Mouse (Mus musculus): Measurements from ENCODE around the gene Slc25a12. TPM values are rescaled to one million over a fixed set of nuclear protein-coding genes. Genes with fewer than 3 reads are reported as not detected.

Slc25a12 gene
- polyA plus RNA-seq, 1 experiment from 2014 or later: 36.0 TPM

DNA sequence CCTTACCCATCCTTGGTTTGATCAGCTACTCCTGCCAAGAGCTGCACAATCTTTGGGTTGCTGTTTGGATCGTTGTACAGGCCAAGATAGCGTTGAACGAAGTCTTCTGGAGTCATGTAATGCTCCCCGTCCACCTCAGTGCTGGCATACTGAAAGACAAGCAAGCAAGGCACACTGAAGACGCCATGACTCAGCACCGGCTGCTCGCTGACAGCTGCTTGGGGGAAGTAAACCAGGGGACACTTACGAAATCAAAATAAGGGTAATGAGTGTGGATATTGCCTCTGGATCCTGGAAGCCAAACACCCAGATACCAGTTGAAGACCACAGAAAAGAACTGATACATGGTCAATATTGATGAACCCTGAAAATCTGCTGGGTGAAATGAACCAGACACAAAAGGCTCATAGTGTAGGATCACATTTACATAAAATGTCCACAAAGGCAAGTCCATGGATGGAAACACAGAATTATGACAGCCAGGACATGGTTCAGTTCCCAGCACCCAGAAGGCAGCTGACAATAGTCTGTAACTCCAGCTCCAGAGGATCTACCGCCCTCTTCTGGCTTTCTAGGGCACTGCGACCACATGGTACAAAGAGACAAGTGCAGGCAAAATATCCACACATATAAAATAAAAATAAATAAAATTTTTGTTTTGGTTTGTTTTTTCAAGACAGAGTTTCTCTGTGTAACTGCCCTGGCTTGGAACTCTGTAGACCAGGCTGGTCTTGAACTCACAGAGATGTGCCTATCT is 23.5 kb downstream of the Slc25a12 start:
- Histone ChIP-seq H3K4me1 (no peaks in the 10 kb centered on the region), H3K27me3 (ENCODE audit: poor library complexity, severe bottlenecking) (no peaks in the 10 kb centered on the region), H3K36me3 (replicated peaks) (peaks cover 23% of the 10 kb centered on the region), H3K4me3 (no peak overlapping the region), H3K27ac (no peak overlapping the region), H3K9me3 (peaks cover 9% of the 10 kb centered on the region; the same call in 1 of the 2 replicates)
- DNase-seq (ENCODE audit: extremely low spot score, low spot score): no peak
- 91% methylated on average over 10 of the region's 10 CpGs for WGBS

DNA sequence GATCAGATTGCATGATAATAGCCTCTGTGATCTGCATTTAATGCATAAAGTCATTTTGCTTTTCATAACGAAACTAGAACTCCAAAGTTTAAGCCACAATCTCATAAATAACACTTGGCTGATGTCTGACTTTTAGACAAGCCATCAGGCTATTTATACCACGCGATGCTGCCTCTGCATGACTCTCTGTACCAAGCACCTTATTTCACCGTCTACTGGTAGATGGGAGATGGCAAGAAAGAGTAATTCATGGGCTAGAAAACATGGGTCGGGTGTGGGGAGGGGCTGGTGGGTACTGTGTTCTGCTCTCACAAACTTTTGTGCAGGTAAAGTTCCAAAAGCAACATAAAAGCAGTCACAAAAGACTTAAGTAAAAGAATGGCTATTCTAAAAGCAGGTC is 27.4 kb downstream of the Slc25a12 start:
- Histone ChIP-seq H3K4me1 (no peaks in the 10 kb centered on the region), H3K27ac (no peak overlapping the region), H3K4me3 (no peak overlapping the region), H3K36me3 (replicated peaks) (peaks cover 25% of the 10 kb centered on the region), H3K27me3 (ENCODE audit: poor library complexity, severe bottlenecking) (no peaks in the 10 kb centered on the region), H3K9me3 (peaks cover 9% of the 10 kb centered on the region; the same call in 1 of the 2 replicates)
- 94% methylated on average over 5 of the region's 5 CpGs for WGBS
- DNase-seq (ENCODE audit: extremely low spot score, low spot score): no peak

DNA sequence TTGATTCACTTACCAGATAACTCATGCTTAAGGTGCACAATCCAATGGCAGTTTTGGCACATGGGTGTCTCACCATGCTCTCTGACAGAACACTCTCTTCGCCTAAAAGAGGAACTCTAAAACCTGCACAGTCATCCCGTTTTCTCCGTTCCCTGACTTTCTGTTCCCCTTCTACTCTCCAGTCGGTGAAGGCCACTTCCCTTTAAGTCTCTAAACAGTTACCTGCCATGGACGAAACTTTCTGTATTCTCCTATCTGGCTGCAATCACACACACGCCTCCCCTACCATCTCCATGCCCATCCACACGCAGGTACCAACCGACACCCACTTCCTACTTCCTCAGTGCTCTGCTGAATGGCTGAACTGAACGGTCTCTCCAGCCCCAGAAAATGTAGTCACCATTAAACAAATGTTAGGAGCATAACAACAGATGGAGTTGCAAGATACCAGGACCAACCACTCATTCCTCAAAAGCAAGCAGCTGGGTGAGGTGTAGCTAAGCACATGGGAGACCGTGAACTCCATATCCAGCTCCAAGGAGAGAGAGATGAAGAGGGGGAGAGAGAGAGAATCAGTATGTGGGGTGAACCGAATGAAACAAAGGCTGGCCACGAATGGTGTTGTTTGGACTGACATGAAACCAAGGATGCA is 29.3 kb downstream of the Slc25a12 start:
- Histone ChIP-seq H3K4me3 (no peak overlapping the region), H3K4me1 (no peaks in the 10 kb centered on the region), H3K27me3 (ENCODE audit: poor library complexity, severe bottlenecking) (no peaks in the 10 kb centered on the region), H3K9me3 (no peaks in the 10 kb centered on the region), H3K36me3 (replicated peaks) (peaks cover 14% of the 10 kb centered on the region), H3K27ac (no peak overlapping the region)
- DNase-seq (ENCODE audit: extremely low spot score, low spot score): no peak
- 89% methylated on average over 12 of the region's 12 CpGs for WGBS

DNA sequence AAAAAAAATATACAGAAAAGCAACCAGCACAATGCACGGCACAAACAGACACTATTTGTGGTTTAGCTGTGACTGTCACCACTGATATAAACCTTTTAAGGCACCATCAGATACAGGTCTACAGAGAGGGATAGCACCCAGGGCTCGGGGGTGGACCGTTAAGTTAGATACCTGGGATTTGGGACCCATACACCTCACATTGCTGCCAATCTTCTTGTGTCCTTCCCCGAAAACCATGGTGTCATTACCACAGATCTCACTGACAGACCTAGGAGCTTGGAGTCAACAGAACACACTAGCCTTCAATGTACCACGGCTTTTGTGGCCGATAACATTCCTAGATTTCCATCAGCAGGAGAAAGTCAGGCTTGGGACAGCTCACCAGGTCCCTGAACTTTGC is 30.9 kb downstream of the Slc25a12 start:
- H3K27ac ChIP-seq: no peak overlapping the region
- H3K27me3 ChIP-seq (ENCODE audit: poor library complexity, severe bottlenecking): no peaks in the 10 kb centered on the region
- H3K36me3 ChIP-seq (replicated peaks): peaks cover 11% of the 10 kb centered on the region
- no peak overlapping the region for H3K4me3 ChIP-seq
- no peaks in the 10 kb centered on the region for H3K9me3 ChIP-seq
- WGBS: 95% methylated on average over 6 of the region's 6 CpGs
- DNase-seq (ENCODE audit: extremely low spot score, low spot score): no peak
- no peaks in the 10 kb centered on the region for H3K4me1 ChIP-seq

DNA sequence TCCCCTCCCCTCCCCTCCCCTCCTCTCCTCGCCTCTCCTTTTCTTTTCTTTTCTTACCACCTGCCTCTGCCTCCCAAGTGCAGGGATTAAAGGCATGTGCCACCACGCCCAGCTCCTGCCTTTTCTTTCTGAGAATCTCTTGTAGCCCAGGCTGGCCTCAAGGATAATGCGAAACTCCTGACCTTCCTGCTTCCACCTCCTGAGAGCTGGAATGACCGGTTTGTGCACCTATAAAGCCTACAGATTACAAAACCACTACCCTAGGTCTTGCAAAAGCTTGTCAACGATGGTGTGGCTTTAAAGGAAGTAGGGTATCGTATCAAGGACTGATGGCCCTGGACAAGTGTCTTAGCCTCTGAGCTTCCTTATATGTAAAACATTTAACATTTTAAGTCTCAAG is 31.3 kb downstream of the Slc25a12 start:
- 82% methylated on average over 5 of the region's 6 CpGs for WGBS
- no peak overlapping the region for H3K27ac ChIP-seq
- DNase-seq (ENCODE audit: extremely low spot score, low spot score): no peak
- H3K4me3 ChIP-seq: no peak overlapping the region
- H3K27me3 ChIP-seq (ENCODE audit: poor library complexity, severe bottlenecking): no peaks in the 10 kb centered on the region
- no peaks in the 10 kb centered on the region for H3K4me1 ChIP-seq
- H3K9me3 ChIP-seq: no peaks in the 10 kb centered on the region
- peaks cover 14% of the 10 kb centered on the region for H3K36me3 ChIP-seq (replicated peaks)

DNA sequence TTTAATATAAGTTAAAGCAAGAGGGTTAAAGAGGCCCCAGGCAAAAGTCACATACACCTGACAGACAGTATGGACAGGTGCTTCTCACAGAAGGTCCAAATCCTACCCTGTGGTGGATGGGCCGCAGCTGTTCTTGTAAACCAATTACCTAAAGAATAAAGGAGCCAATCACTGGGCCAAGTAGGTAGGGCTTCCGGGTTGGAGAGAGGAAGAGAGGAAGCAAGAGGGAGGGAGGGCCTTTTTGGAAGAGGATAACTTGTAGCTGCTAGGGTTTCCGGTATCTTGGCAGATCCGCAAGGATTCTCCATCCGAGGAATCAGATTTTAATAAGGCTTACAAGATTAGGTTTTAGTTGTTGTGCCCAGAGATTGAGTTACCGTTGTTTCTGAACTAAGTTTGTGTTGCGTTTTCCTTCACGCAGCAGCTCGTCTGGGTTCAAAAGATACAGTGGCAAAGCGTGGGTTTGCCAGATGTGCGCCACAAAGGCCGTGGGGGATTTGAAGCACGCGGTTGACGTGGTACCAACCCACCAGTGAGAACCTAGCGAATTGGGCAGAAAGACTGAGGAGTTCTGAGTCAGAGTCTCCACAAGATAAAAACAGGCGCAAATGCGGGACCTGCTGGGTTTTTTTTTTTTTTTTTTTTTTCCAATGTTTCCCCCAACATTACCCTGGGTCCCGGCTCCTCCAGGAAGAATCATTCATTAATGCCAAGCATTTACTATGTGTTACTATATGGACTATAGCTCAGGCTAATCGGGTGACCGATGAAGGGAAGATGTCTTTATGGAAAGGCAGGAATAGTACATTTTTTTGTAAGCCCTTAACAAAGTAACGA is 33.3 kb downstream of the Slc25a12 start:
- no peaks in the 10 kb centered on the region for H3K9me3 ChIP-seq
- 90% methylated on average over 22 of the region's 22 CpGs for WGBS

DNA sequence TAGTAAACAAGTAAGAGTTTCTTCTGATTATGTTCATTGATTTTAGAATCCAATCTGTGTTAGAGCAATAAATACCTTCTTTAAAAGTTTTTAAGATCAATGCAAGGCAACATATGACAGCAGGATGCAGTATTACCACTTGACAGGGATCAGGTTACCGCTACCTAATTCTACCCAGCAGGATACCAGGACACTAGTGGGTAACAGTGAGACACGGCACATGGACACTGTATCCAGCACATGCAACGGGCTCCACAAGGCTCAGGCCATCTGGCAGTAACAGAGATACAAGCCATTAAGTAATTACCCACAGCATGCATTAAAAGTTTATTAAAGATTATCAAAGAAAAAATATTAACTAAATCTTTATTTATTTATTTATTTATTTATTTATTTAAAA is 37.8 kb downstream of the Slc25a12 start:
- no peaks in the 10 kb centered on the region for H3K27me3 ChIP-seq (ENCODE audit: poor library complexity, severe bottlenecking)
- peaks cover 12% of the 10 kb centered on the region for H3K36me3 ChIP-seq (replicated peaks)
- no peak overlapping the region for H3K27ac ChIP-seq
- DNase-seq (ENCODE audit: extremely low spot score, low spot score): no peak
- WGBS: 80% methylated on average over 3 of the region's 3 CpGs
- H3K4me1 ChIP-seq: peaks cover 5% of the 10 kb centered on the region; the same call in 1 of the 2 replicates
- H3K4me3 ChIP-seq: no peak overlapping the region
- no peaks in the 10 kb centered on the region for H3K9me3 ChIP-seq

More for the DNA sequence above, 33.3 kb downstream of the Slc25a12 start:
- Histone ChIP-seq H3K27me3 (ENCODE audit: poor library complexity, severe bottlenecking) (no peaks in the 10 kb centered on the region), H3K4me3 (no peak overlapping the region), H3K36me3 (replicated peaks) (peaks cover 14% of the 10 kb centered on the region), H3K27ac (no peak overlapping the region), H3K4me1 (no peaks in the 10 kb centered on the region)
- DNase-seq (ENCODE audit: extremely low spot score, low spot score): no peak

DNA sequence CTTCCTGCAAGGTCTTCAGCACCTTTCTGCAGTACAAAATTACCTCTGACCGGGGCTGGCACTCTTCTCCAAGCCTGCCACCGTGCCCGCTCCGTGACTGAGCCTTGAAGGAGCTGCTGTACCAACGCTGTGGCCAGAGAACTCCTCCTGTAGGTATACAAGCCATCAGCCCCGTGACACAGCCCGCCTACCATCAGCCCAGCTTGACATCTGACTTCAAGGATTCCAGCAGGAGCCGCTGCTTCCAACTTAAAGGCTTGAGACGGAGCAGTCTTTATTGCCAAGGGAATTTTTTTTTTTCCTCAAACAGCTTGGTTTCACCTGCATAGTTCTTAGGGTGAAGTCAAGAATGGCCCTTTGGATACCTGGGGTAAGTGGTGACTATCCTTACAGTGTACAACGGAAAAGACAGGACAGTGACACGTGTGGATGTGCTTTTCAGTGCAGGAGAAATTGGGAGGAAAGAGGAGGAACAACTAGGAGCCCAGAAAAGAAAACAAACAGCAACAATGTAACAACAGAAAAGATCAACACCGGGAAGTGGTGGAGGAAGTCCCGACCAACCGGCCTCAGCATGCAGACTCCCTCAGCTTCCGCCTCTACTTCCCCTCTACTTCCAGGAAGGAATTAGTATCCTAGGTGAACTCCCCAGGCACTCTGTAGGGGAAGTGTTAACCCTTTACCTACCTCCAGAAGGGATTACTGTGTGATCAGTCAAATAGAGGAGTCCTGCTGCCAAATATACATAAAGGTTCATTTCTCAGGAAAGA is 39.0 kb downstream of the Slc25a12 start:
- WGBS: 66% methylated on average over 15 of the region's 15 CpGs
- no peak overlapping the region for H3K27ac ChIP-seq
- H3K9me3 ChIP-seq: no peaks in the 10 kb centered on the region
- no peaks in the 10 kb centered on the region for H3K27me3 ChIP-seq (ENCODE audit: poor library complexity, severe bottlenecking)
- no peak for DNase-seq (ENCODE audit: extremely low spot score, low spot score)
- peaks cover 15% of the 10 kb centered on the region for H3K36me3 ChIP-seq (replicated peaks)
- peaks cover 5% of the 10 kb centered on the region; the same call in 1 of the 2 replicates for H3K4me1 ChIP-seq
- no peak overlapping the region for H3K4me3 ChIP-seq

DNA sequence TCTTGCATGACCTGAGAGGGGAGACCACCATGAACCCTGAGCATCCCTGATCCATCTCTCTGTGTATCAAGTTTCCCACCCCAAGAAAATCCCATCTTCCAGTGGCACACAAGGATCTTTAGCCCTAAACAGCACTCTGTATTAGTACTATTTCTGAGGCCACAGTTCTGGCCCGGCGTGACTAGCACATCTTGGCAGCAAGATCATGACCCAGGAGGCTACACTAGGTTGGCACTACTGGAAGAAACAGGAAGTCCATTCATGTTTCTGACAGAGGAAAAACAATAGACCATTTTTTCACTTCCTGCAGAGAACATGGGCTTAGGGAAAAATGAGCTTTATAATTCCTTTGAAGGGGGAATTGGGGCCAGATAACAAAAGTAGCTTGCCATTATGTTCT is 39.8 kb downstream of the Slc25a12 start:
- 73% methylated on average over 2 of the region's 2 CpGs for WGBS
- no peak overlapping the region for H3K4me3 ChIP-seq
- H3K27ac ChIP-seq: no peak overlapping the region
- H3K4me1 ChIP-seq: peaks cover 5% of the 10 kb centered on the region; the same call in 1 of the 2 replicates
- no peak for DNase-seq (ENCODE audit: extremely low spot score, low spot score)
- H3K9me3 ChIP-seq: no peaks in the 10 kb centered on the region
- peaks cover 18% of the 10 kb centered on the region for H3K36me3 ChIP-seq (replicated peaks)
- no peaks in the 10 kb centered on the region for H3K27me3 ChIP-seq (ENCODE audit: poor library complexity, severe bottlenecking)

DNA sequence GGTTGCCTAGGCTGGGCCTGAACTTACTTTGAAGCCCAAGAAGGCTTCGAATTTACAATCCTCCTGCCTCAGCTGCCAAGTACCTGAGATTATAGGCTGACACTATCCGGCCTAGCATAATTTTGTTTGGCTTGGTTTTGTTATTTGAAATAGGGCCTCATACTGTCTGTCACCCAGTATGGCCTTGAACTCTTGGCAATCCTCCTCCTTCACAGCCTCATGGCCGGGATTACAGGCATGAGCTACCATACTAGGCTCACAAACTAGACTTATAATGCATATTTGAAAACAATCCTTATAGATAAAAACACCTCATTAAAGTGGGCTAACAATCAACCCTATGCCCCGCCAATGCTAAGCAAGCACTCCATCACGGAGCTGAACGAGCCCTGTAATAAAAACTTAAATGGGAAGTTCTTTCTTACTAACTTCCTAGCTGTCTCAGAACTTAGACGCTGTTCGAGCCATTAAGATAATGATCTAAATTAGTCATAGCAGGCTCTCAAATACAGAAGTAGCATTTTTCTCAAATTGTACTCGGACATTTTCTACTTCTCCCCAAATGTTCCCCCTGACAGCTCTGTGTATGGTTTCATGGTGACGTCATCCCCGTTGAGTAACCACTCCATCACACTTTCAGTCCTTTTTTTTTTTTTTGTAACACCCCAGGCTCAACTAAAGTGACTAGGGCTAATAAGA is 40.6 kb downstream of the Slc25a12 start:
- H3K27ac ChIP-seq: no peak overlapping the region
- H3K9me3 ChIP-seq: no peaks in the 10 kb centered on the region
- 94% methylated on average over 11 of the region's 11 CpGs for WGBS
- H3K27me3 ChIP-seq (ENCODE audit: poor library complexity, severe bottlenecking): no peaks in the 10 kb centered on the region
- peaks cover 21% of the 10 kb centered on the region for H3K36me3 ChIP-seq (replicated peaks)
- H3K4me1 ChIP-seq: peaks cover 5% of the 10 kb centered on the region; the same call in 1 of the 2 replicates
- H3K4me3 ChIP-seq: no peak overlapping the region
- DNase-seq (ENCODE audit: extremely low spot score, low spot score): no peak

DNA sequence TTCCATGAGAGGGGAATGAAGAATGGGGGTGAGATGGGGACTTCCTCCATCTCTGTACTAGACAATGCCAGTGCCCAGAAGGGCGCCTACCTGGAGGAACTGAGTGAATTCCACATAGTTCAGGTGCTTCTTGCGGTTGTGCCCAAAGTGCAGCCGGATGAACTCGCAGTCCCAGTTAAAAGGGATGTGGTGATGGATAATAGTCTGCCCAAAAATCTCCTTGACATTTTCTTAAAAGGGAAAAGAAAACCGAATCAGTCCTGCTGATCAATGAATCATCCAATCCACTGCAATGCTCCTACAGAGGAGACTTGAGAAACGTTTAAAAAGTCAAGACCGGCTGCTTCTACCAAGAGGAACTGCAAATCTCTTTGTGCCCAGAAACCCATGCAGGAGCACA is 43.7 kb downstream of the Slc25a12 start:
- H3K4me3 ChIP-seq: no peak overlapping the region
- DNase-seq (ENCODE audit: extremely low spot score, low spot score): no peak
- H3K9me3 ChIP-seq: no peaks in the 10 kb centered on the region
- no peak overlapping the region for H3K27ac ChIP-seq
- WGBS: 87% methylated on average over 7 of the region's 7 CpGs
- peaks cover 30% of the 10 kb centered on the region for H3K36me3 ChIP-seq (replicated peaks)
- no peaks in the 10 kb centered on the region for H3K27me3 ChIP-seq (ENCODE audit: poor library complexity, severe bottlenecking)
- peaks cover 5% of the 10 kb centered on the region; the same call in 1 of the 2 replicates for H3K4me1 ChIP-seq

DNA sequence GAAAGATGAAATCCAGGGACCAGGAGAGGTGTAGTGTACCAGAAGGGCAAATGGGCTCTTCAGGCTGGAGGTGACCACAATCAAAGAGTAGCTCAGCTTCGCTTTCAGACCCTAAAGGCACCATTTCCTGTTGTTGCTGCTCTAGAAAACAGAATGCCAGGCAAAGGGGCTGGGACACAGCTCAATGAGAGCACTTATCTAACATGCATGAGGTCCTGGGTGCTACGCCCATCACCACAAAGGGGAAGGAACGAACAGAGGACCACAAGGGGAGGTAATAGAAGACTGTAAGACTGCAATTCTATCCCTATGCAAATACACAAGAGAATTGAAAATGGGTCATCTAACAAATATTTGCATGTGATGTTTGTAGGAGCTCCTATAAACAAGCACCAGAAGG is 46.1 kb downstream of the Slc25a12 start:
- Histone ChIP-seq H3K36me3 (replicated peaks) (peaks cover 46% of the 10 kb centered on the region), H3K9me3 (no peaks in the 10 kb centered on the region; the same call in 1 of the 2 replicates), H3K27me3 (ENCODE audit: poor library complexity, severe bottlenecking) (no peaks in the 10 kb centered on the region), H3K27ac (no peak overlapping the region), H3K4me1 (peaks cover 5% of the 10 kb centered on the region), H3K4me3 (no peak overlapping the region)
- WGBS: 91% methylated on average over 3 of the region's 3 CpGs
- DNase-seq (ENCODE audit: extremely low spot score, low spot score): no peak

Data from forebrain, embryonic 10.5 days (tissue).